Mouse (Mus musculus) forebrain, embryonic 15.5 days (tissue): ENCODE data around the gene Trim26. TPM values are rescaled to one million over a fixed set of nuclear protein-coding genes. Genes with fewer than 3 reads are reported as not detected.

Experiments used
- polyA plus RNA-seq: library from polyadenylated mRNA; unstranded; fragments of >200 nt; fragmentation: Nextera tagmentation; extraction: Ambion mirVana; gene quantifications from 2 replicates; pipeline ENCODE4 v1.2.1, GENCODE M21; 2015

Gene Trim26
- polyA plus RNA-seq, 1 experiment from 2014 or later = 34.2 TPM

Other genes starting within 250 kb of the Trim26 start
- not detected in 2 replicates for gene H2-M9, start 194.5 kb upstream of the Trim26 start, polyA plus RNA-seq
- not detected in 2 replicates for gene H2-M1, start 164.9 kb upstream of the Trim26 start, polyA plus RNA-seq
- not detected in 2 replicates for gene H2-M10.5, start 64.2 kb upstream of the Trim26 start, polyA plus RNA-seq
- not detected in 2 replicates for gene H2-M10.6, start 25.0 kb upstream of the Trim26 start, polyA plus RNA-seq
- 0.18 and 0.51 TPM in 2 replicates for gene Trim15, start 30.1 kb downstream of the Trim26 start, polyA plus RNA-seq
- gene Trim10, start 32.4 kb downstream of the Trim26 start, polyA plus RNA-seq = 1.2 and 1.8 TPM in 2 replicates
- gene Trim40, start 53.0 kb downstream of the Trim26 start, polyA plus RNA-seq = not detected in 2 replicates
- not detected in 2 replicates for gene Trim31, start 61.0 kb downstream of the Trim26 start, polyA plus RNA-seq
- 0.78 and 0.80 TPM in 2 replicates for gene Rnf39, start 105.8 kb downstream of the Trim26 start, polyA plus RNA-seq
- gene Ppp1r11, start 114.6 kb downstream of the Trim26 start, polyA plus RNA-seq = 156 and 164 TPM in 2 replicates
- gene Znrd1, start 121.4 kb downstream of the Trim26 start, polyA plus RNA-seq = 71.2 and 74.1 TPM in 2 replicates
- gene Znrd1as, start 121.5 kb downstream of the Trim26 start, polyA plus RNA-seq = 5.1 and 5.9 TPM in 2 replicates
- gene 2410137M14Rik, start 144.1 kb downstream of the Trim26 start, polyA plus RNA-seq = 0.37 TPM in 1 of 2 replicates, not detected in the other
- 2.0 TPM in 2 replicates for gene H2-M5, start 152.4 kb downstream of the Trim26 start, polyA plus RNA-seq
- 329 and 340 TPM in 2 replicates for gene Zfp57, start 164.0 kb downstream of the Trim26 start, polyA plus RNA-seq
- 1.9 and 2.4 TPM in 2 replicates for gene Mog, start 186.3 kb downstream of the Trim26 start, polyA plus RNA-seq
- gene Gabbr1, start 208.8 kb downstream of the Trim26 start, polyA plus RNA-seq = 50.9 and 53.1 TPM in 2 replicates